Mouse (Mus musculus) telencephalon, adult 2 months (tissue): Measurements from ENCODE around the gene Bptf.
"Not testable (repeated sequence)": the region's sequence is repeated elsewhere in the genome, so short reads cannot be mapped to it uniquely, and the experiment has no call there.

Experiments
- DNase-seq: peaks from one replicate; pipeline ENCODE4 v3.0.0-alpha.2; 2011; ENCODE audit warnings: low read depth, low spot score

The Bptf gene

DNA sequence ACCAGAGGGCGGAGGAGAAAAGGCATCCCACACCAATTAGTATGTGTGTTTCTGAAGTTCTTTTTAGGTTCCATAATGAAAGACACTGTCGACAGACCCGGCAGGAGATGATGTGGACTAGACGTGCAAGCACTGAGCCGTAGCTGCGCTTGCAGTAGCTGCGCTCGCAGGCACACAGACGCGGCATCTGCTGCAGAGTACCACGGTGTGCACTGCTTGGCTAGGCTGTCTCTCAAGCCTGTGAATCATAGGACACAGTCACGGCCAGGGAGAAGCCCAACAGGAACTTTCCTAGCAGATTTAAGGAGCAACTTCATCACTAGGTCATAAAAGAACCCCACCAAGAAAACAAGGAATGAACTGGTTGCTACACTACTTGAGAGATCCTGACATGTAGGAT is 14.1 kb downstream of the Bptf start:
- no peak for DNase-seq

DNA sequence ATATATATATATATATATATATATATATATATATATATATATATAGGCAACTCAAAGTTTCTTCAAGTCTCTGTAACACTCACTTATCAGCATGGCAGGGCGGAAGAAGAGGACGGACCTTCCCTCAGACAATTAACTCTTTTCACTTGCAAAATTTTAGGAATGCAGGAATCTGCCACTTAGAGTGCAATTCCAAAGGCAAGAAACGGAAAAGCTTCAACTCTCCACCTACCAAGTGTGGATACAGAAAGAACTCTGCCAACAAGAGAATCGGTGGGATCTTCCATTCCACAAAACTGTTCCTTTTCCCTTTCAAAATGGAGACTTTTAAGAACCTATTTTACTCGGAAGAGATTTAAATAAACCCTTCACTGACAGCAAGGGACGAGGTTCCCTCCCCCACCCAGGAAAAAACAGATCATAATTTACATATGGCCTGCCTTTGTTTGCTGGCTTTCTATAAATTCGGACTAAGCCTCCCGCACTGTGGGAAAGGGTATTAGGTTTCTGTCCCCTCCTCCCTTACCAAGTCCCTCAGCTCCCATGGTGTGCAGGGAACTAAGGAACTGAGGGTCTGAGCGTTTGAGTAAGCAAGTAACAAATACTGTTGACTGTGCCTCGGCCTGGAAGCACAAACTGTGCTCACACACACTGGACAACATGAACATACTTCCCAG is 17.9 kb downstream of the Bptf start:
- DNase-seq: no peak

DNA sequence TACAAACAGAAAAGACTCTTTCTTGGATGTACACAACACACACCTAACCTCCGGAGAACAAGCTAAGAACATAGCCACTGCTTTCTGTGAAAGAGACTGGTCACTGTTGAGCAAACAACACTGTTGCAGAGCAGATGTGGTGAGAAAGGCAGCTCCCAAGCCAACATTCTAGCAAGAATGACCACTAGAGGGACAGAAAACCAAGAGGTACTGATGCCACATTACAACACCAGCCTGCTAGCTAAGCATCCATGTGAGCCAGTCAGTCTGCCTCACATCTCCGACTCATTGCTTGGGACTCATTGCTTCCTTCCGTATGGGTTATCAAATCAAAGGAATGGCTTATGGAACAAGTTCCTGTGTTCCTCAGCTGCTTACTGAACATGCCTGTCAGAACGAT is 18.8 kb downstream of the Bptf start:
- no peak for DNase-seq

DNA sequence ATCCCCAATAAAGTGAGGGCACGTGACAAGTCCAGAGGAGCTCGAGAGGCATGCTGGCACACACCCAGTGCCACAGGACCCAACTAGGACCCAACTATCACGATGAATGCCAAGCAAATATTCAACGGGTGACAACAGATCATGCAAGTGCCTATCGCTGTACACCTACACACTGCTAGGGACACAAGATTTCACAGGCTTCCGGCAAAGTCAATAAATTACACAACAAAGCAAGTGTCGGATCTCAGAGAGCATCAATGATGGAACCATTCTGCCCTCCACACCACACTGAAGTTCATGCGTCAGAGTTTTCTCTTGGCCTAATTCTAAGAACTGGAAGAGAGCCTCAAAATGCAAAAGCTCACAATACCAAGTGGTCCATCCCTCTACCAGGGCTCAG is 22.3 kb downstream of the Bptf start:
- no peak for DNase-seq

DNA sequence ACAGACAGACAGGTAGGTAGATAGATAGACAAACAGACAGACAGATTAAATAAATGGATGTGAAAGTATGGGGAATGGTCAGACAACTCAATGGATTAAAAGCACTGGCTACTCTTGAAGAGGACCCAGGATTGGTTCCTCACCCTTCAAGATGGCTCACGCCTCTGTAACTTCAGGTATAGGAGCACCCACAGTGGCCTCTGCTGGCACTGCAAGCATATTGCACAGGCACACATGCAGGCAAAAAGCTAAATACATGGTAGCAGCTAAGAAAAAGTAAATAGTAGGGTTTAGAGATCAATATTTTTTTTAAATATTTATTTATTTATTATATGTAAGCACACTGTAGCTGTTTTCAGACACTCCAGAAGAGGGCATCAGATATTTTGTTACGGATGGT is 23.0 kb downstream of the Bptf start:
- no peak for DNase-seq

DNA sequence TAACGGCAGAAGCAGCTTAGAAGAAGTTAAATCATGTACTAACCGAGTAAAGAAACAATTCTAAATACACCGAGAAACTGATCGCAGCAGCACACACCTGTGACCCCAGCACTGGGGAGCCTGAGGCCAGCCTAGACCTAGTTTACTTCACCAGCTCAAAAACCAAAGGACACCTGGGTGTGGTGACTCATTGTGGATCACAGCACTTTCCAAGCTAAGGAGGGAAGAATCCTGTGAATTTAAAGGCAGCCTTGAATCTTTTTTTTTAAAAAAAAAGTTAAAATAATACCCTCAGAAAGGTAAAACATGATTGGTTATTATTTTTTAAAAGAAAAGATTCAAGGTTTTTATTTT is 24.2 kb downstream of the Bptf start:
- DNase-seq: no peak

DNA sequence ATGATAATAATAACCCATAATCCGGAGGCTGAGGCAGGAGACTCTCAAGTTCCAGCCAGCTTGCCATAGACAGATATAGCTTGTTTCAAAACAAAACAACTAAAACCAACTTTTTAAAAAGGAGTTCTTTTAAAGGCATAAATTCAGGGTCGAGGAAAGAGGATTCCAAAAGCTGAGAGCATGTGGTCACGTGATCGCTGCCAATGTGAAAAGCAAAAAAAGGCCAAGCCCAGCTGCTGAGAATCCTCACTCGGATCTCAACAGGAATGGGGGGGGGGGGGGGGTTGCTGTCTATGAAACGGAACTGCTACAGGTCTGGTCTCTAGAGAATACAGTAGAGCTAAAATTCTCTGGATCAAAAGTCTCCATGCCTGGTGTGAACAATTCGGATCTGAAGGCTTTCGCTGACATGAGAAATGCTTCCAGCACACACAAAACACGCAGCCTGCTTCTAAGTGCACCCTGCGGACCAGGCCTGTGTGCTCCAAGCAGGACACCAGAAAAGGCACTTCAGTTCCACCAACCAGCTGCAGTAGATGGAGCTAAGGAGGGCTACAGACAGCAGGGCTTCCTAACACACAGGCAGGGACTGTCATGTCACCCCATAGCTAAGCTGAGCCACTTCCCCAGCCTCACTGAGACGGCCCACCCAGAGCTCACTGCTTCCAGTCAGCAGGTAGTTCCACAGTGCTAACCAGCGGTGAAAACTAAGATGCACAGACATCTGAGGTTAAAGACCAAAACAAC is 24.8 kb downstream of the Bptf start:
- DNase-seq: no peak

DNA sequence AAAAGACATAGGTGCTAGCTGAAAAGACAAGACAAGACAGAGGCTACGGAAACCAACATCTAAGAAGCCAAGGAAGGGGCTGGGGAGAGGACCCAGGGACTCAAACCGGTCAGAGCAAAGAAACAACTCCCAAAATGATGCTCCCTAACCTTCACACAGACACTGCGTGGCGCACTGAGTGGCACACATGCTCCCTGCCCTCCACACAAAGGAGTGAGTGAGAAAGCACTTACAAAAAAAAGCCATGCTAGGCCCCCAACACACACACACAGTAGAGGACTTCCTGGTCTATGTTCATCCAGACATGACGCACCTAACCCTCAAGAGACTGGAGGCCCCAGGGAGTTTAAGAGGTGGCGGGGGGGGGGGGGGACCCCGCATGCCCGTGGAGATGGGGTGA is 25.5 kb downstream of the Bptf start:
- no peak for DNase-seq

DNA sequence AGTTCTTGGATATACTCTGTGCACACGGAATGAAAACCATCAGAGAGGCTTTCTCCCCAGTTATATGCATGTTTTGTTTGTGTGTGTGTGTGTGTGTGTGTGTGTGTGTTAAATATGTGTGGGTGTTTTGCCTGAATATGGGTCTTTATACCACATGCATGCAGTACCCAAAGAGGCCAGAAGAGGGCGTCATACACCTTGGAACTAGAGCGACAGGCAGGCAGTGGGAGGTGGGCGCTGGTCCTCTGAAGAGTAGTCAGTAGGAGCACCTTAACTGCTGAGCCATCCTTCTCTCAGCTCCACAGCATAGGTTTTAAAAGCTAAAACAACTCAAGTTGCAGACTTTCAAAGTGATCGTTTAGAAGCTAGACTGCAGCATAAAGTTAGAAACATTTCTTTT is 26.7 kb downstream of the Bptf start:
- no peak for DNase-seq

DNA sequence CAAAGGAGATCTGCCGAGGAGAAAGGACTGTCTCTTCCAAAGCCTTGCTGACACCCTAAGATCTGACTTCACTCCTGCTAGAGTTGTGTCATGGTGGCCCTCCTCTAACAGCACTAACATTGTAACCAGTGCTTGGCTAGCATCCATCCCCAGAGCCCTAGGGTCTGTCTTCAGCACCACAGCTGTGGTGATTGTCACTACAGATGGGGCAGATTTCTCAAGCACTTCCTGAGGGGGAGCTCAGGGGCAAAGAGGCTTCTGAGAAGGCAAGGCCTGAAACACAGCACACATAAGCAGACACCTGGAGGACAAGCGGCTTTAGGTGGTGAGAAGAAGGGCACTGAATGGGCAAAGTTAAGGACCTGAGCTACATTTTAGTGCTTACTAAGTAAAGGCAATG is 28.2 kb downstream of the Bptf start:
- no peak for DNase-seq

DNA sequence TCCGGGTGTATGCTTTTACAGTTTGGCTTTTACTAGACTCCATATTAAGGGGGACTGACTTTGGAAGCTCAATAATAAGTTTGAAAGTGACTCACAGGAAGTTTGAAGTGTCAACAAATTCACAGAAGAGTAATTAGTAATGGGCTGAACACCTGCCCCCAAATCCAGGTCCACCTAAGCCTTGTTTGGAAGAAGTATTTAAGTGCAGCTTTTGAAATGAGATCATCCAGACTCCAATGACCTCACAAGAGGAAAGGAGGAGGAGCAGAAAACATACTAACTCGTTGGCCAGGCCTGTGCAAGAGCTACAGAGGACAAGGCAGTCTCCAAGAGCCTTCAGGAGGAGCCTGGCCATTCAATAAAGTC is 28.7 kb downstream of the Bptf start:
- no peak for DNase-seq

DNA sequence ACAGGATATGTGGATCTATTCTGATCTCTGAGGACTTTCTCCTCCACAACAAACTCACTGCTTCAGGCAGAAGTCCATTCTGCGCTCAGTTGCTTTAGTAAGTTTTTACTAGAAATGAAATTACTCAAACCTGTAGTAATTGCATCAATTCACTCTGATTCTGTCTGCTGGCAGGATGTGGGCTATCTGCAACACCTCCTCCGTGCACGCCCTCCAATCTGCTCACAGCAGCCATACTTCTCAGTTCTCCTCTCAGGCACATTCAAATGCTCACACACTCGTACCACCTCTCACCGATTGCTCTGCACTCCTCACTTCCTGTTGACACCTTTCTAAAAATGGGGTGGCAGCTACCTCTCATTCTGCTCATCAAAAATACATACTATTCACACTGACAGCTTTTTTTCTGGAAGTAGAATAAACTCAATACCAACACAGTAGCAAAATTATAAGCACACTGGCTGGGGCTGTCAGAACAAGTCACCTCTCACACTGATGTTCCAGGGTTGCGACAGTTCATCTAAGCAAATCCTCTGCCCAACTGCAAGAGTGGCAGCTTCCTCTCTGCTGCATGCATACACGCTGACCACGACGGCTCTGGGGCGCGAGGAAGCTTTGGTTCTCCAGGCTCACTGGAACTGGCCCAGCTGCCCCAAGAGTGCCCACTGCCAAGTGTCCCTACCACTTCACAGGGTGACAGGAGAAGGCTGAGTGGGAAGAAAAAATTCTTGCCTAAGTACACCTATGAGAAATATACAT is 29.3 kb downstream of the Bptf start:
- peak; percentile 72 for DNase-seq

DNA sequence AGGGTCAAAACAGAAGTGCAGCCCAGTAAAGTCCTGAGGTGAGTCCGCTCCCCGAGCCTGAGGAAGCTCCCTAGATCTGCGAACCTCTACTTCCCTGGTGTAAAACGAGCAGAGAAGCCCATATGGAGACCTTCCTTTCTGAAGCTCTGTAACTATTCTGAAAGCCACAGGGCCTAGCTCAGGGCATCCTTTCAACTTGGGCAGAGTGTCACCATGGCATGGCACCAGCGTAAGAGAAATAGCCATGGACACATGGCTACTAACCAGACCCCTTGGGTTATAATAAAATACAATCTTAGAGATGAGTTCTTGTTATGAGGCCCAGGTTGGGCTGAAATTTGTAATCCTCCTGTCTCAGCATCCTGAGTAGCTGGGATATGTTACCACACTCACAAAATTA is 35.0 kb downstream of the Bptf start:
- DNase-seq: no peak

DNA sequence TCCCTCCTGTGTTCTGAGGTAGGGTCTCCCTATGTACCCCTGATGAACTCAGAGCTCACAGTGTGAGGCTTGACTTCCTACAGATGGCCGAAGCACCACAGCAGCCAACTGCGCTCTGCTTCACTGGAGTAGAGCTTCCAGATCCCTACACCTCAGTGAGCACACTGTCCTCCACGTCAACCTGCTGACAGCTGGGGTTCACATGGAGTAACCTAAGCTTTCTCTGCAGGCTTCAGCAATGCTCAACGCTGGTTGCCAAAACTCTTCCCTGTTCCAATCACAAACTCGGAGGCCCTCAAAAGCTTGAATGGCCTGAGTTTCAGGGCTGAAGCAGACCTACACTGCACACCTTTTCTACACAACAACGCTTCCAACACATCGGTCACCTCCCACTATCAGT is 38.1 kb downstream of the Bptf start:
- DNase-seq: no peak

DNA sequence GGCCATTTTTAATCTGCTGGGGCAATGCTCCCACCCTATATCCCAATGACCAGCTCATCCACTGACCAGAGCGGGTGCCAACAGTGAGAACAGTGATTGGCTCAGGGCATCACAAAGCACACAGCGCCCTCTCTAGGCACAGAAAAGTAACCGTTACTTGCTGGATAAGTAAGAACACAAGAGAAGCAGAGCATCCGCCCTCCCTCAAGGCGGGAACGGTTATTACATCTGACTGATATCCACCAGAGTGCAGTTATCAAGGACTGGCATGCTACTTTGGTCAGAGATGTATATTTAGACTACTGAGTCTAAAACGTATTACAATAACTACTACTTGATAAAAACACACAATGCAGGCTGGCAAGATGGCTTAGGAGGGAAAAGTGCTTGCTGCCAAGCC is 39.3 kb downstream of the Bptf start:
- no peak for DNase-seq

DNA sequence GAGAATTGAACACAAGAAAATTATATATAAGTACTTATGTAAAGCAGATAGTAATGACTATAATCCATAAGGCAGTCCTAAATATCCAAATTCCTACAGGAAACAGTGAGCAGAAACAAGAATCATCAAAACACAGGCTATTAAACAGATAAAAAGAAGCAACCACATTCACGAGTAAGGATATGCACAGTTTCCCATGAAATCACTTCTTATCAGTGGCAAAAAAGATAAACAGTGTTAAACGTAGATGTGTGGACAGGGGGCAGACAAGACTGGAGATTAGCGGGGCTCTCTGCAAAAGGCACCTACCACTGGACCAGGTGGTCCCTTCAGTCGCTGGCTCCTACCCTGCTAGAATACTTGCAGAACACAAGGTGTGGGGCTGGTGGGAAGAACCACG is 46.1 kb downstream of the Bptf start:
- DNase-seq: no peak

DNA sequence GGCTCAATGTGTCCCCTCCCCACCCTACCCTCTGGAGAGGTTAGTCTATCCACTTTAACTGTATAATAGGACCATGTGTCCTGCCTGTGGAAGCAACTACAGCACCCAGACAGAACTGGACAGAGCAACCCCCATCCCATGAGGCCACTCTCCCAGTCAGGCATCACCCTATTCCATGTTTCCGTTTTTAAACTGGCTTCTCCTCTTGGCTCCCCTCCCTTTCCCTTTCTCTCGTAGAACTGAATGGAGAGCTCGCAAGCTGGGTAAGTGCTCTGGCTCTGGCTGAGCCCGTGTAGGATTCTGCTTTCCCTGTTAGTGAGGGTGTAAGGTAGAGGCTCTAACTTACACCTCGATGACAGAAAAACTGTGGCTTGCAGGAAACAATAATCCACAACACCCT is 48.4 kb downstream of the Bptf start:
- no peak for DNase-seq

DNA sequence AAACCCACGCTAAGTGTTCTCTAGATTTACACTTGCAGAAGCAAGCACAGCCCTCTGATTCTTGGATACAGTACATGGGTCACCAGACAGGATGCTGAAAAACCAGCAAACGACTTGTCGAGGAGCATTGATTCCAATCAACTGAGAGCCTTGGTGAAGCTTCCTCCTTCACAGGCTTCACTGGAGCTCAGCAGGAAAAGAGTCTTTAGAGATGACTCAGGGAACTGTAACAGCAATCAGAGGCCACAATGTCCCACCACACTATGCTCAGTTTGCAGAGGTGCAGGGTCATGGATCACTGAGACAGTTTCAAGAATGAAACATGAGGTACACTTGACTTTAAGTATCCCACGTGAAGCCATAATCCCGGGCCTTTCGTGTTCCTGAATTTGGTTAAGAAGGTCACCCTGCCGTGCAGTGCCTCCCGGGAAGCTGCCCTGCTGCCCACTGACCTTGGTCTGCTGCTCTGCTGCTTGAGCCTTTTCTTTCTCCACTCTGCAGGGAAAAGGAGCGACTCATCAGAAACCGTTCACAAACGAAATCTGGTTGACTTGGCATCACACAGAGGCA is 66.6 kb downstream of the Bptf start:
- no peak for DNase-seq

DNA sequence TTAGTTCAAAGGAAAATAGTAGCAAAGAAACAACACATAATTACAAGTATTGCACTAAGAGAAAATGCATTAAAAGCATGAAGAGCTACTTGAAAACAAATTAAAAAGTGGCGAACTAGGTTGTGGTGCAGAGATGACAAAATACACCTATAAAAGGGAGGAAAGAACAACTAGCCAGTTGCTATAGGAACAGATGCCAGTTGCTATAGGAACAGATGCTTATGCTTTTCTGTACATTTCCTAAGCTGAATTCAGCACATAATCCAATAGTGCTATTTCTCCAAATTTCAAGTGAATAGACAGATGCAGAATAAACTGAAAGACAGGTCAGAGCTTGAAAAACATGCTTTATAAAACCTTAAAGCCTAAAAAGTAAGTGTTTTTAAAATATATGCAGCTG is 67.3 kb downstream of the Bptf start:
- DNase-seq: peak; percentile 47

DNA sequence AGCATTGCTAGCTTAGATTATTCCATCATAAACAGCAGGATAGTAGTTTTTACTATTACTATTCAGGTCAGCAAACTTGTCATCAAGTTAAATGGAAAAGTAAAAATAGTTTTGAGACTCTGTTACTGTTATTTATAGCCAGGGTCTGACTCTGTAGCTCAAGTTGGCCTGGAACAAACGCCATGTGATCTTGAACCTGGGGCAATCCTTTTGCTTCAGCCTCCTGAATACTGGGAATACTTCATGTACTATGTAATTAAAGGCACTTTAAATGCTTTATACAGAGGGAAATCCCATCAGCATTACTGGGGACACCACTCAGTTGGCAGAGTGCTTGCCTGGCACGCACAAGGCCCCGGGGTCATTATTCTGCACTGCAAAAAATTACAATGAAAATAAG is 68.9 kb downstream of the Bptf start:
- no peak for DNase-seq

DNA sequence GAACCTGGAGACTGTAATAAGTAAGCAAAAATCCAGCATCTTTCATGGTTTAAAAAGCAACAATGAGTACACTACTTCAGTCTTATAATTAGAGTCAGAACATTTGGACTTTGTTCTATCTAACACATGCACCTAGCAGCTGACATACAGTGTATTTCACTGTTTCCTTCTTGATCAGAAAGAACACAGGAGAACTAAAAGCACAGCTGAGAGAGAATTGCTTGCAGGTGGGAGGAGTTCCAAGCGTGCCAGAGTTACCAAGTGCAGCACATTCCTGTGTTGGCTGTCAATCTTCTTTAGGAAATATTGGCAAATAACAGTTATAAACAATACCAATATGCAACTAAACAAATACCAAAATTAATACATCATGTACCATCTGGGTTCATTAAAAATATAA is 71.0 kb downstream of the Bptf start:
- DNase-seq: no peak

DNA sequence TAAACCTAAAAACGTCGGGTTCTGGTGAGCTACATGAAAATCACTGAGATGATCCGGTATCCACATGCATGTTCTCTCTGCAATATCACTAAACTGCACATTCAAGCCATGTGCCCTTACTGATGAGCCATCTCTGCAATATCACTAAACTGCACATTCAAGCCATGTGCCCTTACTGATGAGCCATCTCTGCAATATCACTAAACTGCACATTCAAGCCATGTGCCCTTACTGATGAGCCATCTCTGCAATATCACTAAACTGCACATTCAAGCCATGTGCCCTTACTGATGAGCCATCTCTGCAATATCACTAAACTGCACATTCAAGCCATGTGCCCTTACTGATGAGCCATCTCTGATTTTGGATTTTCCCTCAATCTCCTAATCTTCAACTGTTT is 72.3 kb downstream of the Bptf start:
- not testable (repeated sequence) for DNase-seq

DNA sequence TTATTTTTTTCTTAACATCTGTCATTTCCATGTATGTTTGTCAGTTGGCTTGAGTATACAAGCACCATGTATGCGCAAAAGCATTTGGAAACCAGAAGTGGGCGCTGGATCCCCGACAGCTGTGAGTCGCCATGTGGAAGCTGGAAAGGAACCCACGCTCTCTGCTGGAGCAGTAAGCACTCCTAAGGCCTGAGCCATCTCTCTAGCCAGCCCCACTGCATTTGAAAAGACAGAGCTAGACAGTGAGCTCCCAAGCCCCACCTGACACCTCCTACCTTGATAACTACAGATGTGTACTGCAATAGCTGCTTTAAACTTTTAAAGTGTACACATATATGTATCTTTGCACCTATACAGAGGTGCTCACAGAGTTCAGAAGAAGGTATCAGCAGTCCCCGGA is 74.5 kb downstream of the Bptf start:
- DNase-seq: no peak
